Mouse (Mus musculus) stomach, postnatal 0 days (tissue): ENCODE measurements around the gene Colgalt1. TPM values are rescaled to one million over a fixed set of nuclear protein-coding genes. Genes with fewer than 3 reads are reported as not detected.
A peak's percentile ranks its signal among the peaks of the same experiment; 100 is the strongest.

Source experiments
- ATAC-seq: fragments of 200-750 bp; cut with Nextera tagmentation; 2 replicates; pipeline ENCODE4 v1.8.0; 2017; ENCODE audit not compliant: low FRiP score, low TSS enrichment
- DNase-seq: peaks from one replicate; pipeline ENCODE4 v3.0.0-alpha.2; 2016; ENCODE audit warnings: low spot score
- H3K27ac ChIP-seq: fragments of 300-500 bp; sonication (generic); replicated peaks from 2 replicates; pipeline ENCODE4 v1.5.1; 2014; ENCODE audit warnings: mild to moderate bottlenecking, control low read depth
- H3K27me3 ChIP-seq: fragments of 300-500 bp; sonication (generic); 2 replicates; pipeline ENCODE4 v1.6.1; 2014; ENCODE audit warnings: low read length; ENCODE audit not compliant: control insufficient read depth, insufficient read depth
- H3K36me3 ChIP-seq: fragments of 300-500 bp; sonication (generic); 2 replicates; pipeline ENCODE4 v1.6.1; 2014; ENCODE audit warnings: low read length, mixed read lengths; ENCODE audit not compliant: control insufficient read depth, insufficient read depth
- H3K4me1 ChIP-seq: fragments of 300-500 bp; sonication (generic); replicated peaks from 2 replicates; pipeline ENCODE4 v1.6.1; 2014; ENCODE audit warnings: antibody characterized with exemption; ENCODE audit not compliant: control insufficient read depth, insufficient read depth
- H3K4me2 ChIP-seq: fragments of 300-500 bp; sonication (generic); replicated peaks from 2 replicates; pipeline ENCODE4 v1.6.1; 2014; ENCODE audit warnings: low read depth, mild to moderate bottlenecking, control low read depth, moderate library complexity
- H3K4me3 ChIP-seq: fragments of 300-500 bp; sonication (generic); 2 replicates; pipeline ENCODE4 v1.5.1; 2014; ENCODE audit warnings: low read depth, low read length, control low read depth
- H3K9ac ChIP-seq: fragments of 300-500 bp; sonication (generic); 2 replicates; pipeline ENCODE4 v1.6.1; 2014; ENCODE audit warnings: mild to moderate bottlenecking, low read length, control low read depth, mixed read lengths
- H3K9me3 ChIP-seq: fragments of 300-500 bp; sonication (generic); 2 replicates; pipeline ENCODE4 v1.6.1; 2016; ENCODE audit warnings: low read length; ENCODE audit not compliant: control insufficient read depth
- CTCF ChIP-seq: IDR thresholded peaks from 2 replicates; pipeline ENCODE4 v1.5.1; 2016; ENCODE audit warnings: antibody characterized with exemption, low read depth, mild to moderate bottlenecking, moderate library complexity
- EP300 ChIP-seq: optimal IDR thresholded peaks from 2 replicates; pipeline ENCODE3; 2016; ENCODE audit warnings: antibody characterized with exemption
- WGBS: fragments of 180-500 bp; shearing (Covaris S2); extraction: QIAGEN DNeasy Blood & Tissue Kit; methylation state at CpG from one replicate; pipeline ENCODE4 v1.1.7; 2014; 5-methylcytosine and 5-hydroxymethylcytosine counted together
- polyA plus RNA-seq: library from polyadenylated mRNA; unstranded; fragments of >200 nt; fragmentation: Nextera tagmentation; extraction: Ambion mirVana; gene quantifications from 2 replicates; pipeline ENCODE4 v1.2.1, GENCODE M21; 2015

Colgalt1 gene
- polyA plus RNA-seq, 1 experiment from 2014 or later = 41.1 TPM

DNA sequence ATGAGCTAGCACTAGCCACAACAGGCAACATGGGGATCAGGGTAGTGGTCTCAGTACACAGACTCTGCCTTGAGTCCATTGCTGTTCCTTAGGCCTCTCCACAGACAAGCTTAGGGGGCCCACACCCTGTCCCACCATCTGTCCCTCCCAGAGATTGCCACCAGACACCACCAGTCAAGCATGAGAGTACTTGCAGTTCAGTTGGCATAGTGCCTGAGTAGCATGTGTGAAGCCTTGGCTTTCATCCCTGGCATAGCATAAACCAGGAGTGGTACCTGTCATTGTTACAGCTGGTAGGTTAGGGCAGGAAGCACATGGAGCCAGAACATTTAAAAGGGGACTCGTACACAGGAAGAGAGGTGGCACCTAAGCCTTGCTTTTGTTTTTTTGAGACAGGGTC lies 49.0 kb downstream of the Colgalt1 start:
- ATAC-seq (no peak), DNase-seq (no peak)
- Histone ChIP-seq H3K4me1 (no peaks in the 10 kb centered on the region), H3K9me3 (no peaks in the 10 kb centered on the region), H3K4me2 (no peak overlapping the region), H3K4me3 (no peak overlapping the region), H3K27ac (no peak overlapping the region), H3K27me3 (peaks cover 4% of the 10 kb centered on the region; the same call in 1 of the 2 replicates), H3K36me3 (no peaks in the 10 kb centered on the region), H3K9ac (peak overlapping the region; percentile 8; the same call in 1 of the 2 replicates)
- no peak for TF ChIP-seq CTCF
- WGBS = 56% methylated on average over 1 of the region's 1 CpGs

DNA sequence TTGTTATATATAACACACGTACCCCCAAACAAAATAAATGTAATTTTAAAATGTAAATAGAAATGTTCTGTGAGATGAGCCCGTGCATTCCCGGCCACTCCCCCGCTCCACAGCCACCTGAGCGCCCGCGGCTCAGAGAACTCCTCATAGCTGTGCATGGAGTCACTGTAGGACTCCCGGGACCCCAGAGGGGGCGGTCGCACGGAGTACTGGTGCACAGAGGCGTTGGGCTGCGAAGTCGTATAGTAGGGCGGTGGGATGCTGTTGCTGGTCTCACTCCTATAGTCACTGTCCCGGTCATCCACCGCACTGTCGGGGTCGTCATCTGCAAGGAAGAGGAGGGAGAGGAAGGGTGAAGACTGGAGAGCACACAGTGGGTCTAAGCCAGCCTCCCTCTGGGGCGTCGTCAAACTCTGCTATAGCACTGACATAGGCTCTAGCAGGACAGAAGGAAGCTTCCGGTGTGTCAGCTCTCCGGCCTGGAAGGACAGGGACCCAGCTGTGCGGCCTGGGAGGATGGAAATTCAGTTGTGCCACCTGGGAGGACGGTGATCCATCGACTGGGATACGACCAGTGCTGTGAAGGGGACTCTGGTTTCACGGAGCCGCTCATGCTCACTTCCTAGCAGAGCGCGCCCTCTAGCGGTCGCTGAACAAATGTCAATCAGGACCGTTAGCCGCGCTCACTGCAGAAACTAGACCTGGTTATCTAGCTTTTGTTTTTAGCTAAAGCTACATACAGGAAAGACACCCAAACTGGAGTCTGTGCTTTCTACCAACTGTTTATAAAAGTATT lies 49.7 kb downstream of the Colgalt1 start:
- ATAC-seq (peak; percentile 36; the same call in 1 of the 2 replicates), DNase-seq (peak; percentile 84)
- Histone ChIP-seq H3K9ac (no peak overlapping the region), H3K4me3 (no peak overlapping the region), H3K4me2 (no peak overlapping the region), H3K9me3 (no peaks in the 10 kb centered on the region), H3K4me1 (no peaks in the 10 kb centered on the region), H3K27me3 (peaks cover 4% of the 10 kb centered on the region; the same call in 1 of the 2 replicates), H3K27ac (no peak overlapping the region), H3K36me3 (no peaks in the 10 kb centered on the region)
- TF ChIP-seq EP300 (no peak), CTCF (peak; percentile 98)
- 9% methylated on average over 36 of the region's 36 CpGs for WGBS

DNA sequence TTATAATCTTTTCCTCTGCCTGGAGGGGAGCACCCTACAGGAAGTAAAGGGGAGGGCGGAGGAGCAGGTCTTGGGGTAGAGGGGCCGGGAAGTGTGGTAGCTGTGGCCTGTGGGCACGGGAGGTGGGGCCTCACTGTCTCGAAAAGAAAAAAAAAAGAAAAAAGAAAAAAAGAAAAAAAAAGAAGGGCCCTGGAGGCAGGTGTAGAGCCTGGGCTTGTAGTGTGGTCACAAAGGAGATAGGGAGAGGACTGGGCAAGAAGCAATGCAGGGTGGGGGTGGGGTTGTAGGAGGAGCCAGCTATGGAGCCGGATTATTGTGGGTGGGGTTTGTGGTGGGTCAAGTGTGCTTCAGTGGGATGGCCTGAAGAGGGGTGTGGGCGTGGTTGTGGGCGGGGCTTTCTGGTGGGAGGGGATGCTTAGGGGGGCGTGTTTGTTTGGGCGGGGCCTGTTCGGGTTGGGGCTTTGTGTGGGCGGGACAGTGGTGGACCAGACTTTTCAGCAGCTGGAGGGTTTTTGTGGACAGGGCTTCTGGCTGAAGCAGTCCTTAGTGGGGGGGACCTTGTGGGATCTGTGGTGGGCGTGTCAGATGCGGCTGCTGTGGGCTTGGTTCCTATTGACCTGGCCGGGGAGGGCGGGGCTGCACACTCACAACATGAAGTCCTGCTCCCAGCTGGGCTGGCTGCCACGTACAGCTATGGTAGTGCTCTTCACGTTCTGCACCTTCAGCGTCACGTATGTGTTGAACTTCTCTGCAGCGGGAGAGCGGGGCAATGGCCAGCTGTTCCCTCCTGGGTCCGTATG lies 54.7 kb downstream of the Colgalt1 start:
- Histone ChIP-seq H3K9me3 (no peaks in the 10 kb centered on the region), H3K9ac (no peak overlapping the region), H3K27me3 (peaks cover under 1% of the 10 kb centered on the region; the same call in 1 of the 2 replicates), H3K4me1 (no peaks in the 10 kb centered on the region; the same call in 1 of the 2 replicates), H3K4me2 (peak overlapping the region; percentile 44), H3K4me3 (no peak overlapping the region), H3K36me3 (no peaks in the 10 kb centered on the region), H3K27ac (no peak overlapping the region)
- no peak for TF ChIP-seq EP300
- TF ChIP-seq CTCF = no peak
- DNase-seq = peak; percentile 87
- WGBS = 4% methylated on average over 21 of the region's 22 CpGs
- ATAC-seq = peak; percentile 68

DNA sequence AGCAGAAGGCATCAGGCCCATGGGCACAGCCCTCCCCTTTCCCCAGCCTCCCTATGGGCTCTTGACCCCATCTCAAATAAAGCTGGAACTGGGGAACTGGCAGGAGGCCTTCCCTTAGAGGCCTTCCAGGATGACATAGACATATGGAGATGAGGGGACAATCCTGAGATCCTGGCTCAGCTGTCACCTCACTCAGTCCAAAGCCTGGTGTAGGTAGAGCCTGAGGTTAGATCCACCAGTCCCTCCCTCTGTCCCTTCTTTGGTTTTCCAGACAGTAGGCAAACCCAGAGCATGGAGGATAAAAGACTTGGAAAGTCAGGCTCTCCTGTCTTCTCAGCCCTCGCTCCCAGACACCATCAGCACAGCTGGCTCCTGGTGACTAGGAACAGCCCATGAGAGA lies 56.1 kb downstream of the Colgalt1 start:
- H3K27ac ChIP-seq = no peak overlapping the region
- no peaks in the 10 kb centered on the region for H3K9me3 ChIP-seq
- DNase-seq (no peak), ATAC-seq (no peak)
- no peak overlapping the region for H3K4me2 ChIP-seq
- peaks cover 7% of the 10 kb centered on the region; the same call in 1 of the 2 replicates for H3K4me1 ChIP-seq
- no peaks in the 10 kb centered on the region for H3K36me3 ChIP-seq
- WGBS = 57% methylated on average over 1 of the region's 1 CpGs
- TF ChIP-seq CTCF (no peak), EP300 (no peak)
- H3K9ac ChIP-seq = no peak overlapping the region
- H3K27me3 ChIP-seq = no peaks in the 10 kb centered on the region
- no peak overlapping the region for H3K4me3 ChIP-seq

DNA sequence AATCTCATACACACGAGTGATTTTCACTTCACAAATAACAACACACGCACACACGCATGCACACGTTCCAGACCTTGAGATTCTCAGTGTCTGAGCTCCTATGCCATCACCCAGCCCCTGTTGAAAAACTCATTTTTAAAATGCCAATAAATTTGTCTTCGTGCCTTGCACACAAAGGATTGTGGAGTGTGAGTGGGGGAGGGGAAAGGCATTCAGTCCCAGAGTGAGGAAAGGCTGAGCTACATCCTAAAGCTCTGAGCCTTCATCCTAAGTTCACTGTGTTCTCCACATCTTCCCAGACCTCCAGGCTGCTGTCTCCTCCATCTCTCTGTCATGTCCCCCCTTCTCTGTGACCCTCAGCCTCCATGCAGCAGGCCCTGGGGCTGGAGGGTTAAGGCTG lies 56.5 kb downstream of the Colgalt1 start:
- no peaks in the 10 kb centered on the region for H3K27me3 ChIP-seq
- no peaks in the 10 kb centered on the region for H3K9me3 ChIP-seq
- H3K27ac ChIP-seq = no peak overlapping the region
- WGBS = 60% methylated on average over 5 of the region's 5 CpGs
- peaks cover 7% of the 10 kb centered on the region; the same call in 1 of the 2 replicates for H3K4me1 ChIP-seq
- no peak overlapping the region for H3K9ac ChIP-seq
- DNase-seq (no peak), ATAC-seq (no peak)
- TF ChIP-seq CTCF (no peak), EP300 (no peak)
- H3K4me2 ChIP-seq = no peak overlapping the region
- no peak overlapping the region for H3K4me3 ChIP-seq
- H3K36me3 ChIP-seq = no peaks in the 10 kb centered on the region
